Mouse (Mus musculus): Measurements from ENCODE around the gene Polg2. TPM values are rescaled to one million over a fixed set of nuclear protein-coding genes. Genes with fewer than 3 reads are reported as not detected.
"Not testable (repeated sequence)": the region's sequence is repeated elsewhere in the genome, so short reads cannot be mapped to it uniquely, and the experiment has no call there.

Gene Polg2
- total RNA-seq, 1 experiment from 2014 or later: 19.8 TPM

- ATAC-seq (replicated peaks; ENCODE audit: insufficient number of reproducible peaks, low FRiP score, low TSS enrichment, poor library complexity, severe bottlenecking): peak; percentile 45; the same call in 1 of the 2 replicates
Measured at GRCm38 (mm10) chr11:106770195-106770974, 9.0 kb downstream of the Polg2 start.

- ATAC-seq (replicated peaks; ENCODE audit: insufficient number of reproducible peaks, low FRiP score, low TSS enrichment, poor library complexity, severe bottlenecking): no peak
Measured at GRCm38 (mm10) chr11:106767516-106767915, 11.8 kb downstream of the Polg2 start.

- ATAC-seq (replicated peaks; ENCODE audit: insufficient number of reproducible peaks, low FRiP score, low TSS enrichment, poor library complexity, severe bottlenecking): no peak
Measured at GRCm38 (mm10) chr11:106766611-106767162, 12.7 kb downstream of the Polg2 start.

- ATAC-seq (replicated peaks; ENCODE audit: insufficient number of reproducible peaks, low FRiP score, low TSS enrichment, poor library complexity, severe bottlenecking): 0 out of 2 replicates have a peak, but pooled peaks have one; percentile 5
Measured at GRCm38 (mm10) chr11:106762800-106763185, 16.5 kb downstream of the Polg2 start.

- ATAC-seq (replicated peaks; ENCODE audit: insufficient number of reproducible peaks, low FRiP score, low TSS enrichment, poor library complexity, severe bottlenecking): peak; percentile 67
Measured at GRCm38 (mm10) chr11:106762139-106762799, 17.1 kb downstream of the Polg2 start.

GRCm38 (mm10) chr11:106760511-106760910, 18.8 kb downstream of the Polg2 start:
- no peak for ATAC-seq (replicated peaks; ENCODE audit: insufficient number of reproducible peaks, low FRiP score, low TSS enrichment, poor library complexity, severe bottlenecking)

- ATAC-seq (replicated peaks; ENCODE audit: insufficient number of reproducible peaks, low FRiP score, low TSS enrichment, poor library complexity, severe bottlenecking): peak; percentile 82
Measured at GRCm38 (mm10) chr11:106759028-106759427, 20.3 kb downstream of the Polg2 start.

- no peak for ATAC-seq (replicated peaks; ENCODE audit: insufficient number of reproducible peaks, low FRiP score, low TSS enrichment, poor library complexity, severe bottlenecking)
Measured at GRCm38 (mm10) chr11:106755583-106755982, 23.8 kb downstream of the Polg2 start.

- no peak for ATAC-seq (replicated peaks; ENCODE audit: insufficient number of reproducible peaks, low FRiP score, low TSS enrichment, poor library complexity, severe bottlenecking)
Measured at GRCm38 (mm10) chr11:106753314-106753713, 26.0 kb downstream of the Polg2 start.

- ATAC-seq (replicated peaks; ENCODE audit: insufficient number of reproducible peaks, low FRiP score, low TSS enrichment, poor library complexity, severe bottlenecking): peak; percentile 88
Measured at GRCm38 (mm10) chr11:106752103-106752502, 27.2 kb downstream of the Polg2 start.

- peak; percentile 72 for ATAC-seq (replicated peaks; ENCODE audit: insufficient number of reproducible peaks, low FRiP score, low TSS enrichment, poor library complexity, severe bottlenecking)
Measured at GRCm38 (mm10) chr11:106751039-106752018, 28.0 kb downstream of the Polg2 start, which contains the start of gene Milr1. Milr1 (plus strand) TSS chr11:106751226.

- no peak for ATAC-seq (replicated peaks; ENCODE audit: insufficient number of reproducible peaks, low FRiP score, low TSS enrichment, poor library complexity, severe bottlenecking)
Measured at GRCm38 (mm10) chr11:106750121-106750751, 29.1 kb downstream of the Polg2 start, which contains the start of gene Pecam1. Pecam1 (minus strand) TSS chr11:106750628.

GRCm38 (mm10) chr11:106749557-106750120, 29.7 kb downstream of the Polg2 start:
- not testable (repeated sequence) for ATAC-seq (replicated peaks; ENCODE audit: insufficient number of reproducible peaks, low FRiP score, low TSS enrichment, poor library complexity, severe bottlenecking)

- no peak for ATAC-seq (replicated peaks; ENCODE audit: insufficient number of reproducible peaks, low FRiP score, low TSS enrichment, poor library complexity, severe bottlenecking)
Measured at GRCm38 (mm10) chr11:106744949-106745348, 34.4 kb downstream of the Polg2 start.

GRCm38 (mm10) chr11:106742388-106742841, 36.9 kb downstream of the Polg2 start:
- ATAC-seq (replicated peaks; ENCODE audit: insufficient number of reproducible peaks, low FRiP score, low TSS enrichment, poor library complexity, severe bottlenecking): 0 out of 2 replicates have a peak, but pooled peaks have one; percentile 15

GRCm38 (mm10) chr11:106741826-106742225, 37.5 kb downstream of the Polg2 start:
- ATAC-seq (replicated peaks; ENCODE audit: insufficient number of reproducible peaks, low FRiP score, low TSS enrichment, poor library complexity, severe bottlenecking): no peak

- ATAC-seq (replicated peaks; ENCODE audit: insufficient number of reproducible peaks, low FRiP score, low TSS enrichment, poor library complexity, severe bottlenecking): peak; percentile 74
Measured at GRCm38 (mm10) chr11:106741232-106741631, 38.1 kb downstream of the Polg2 start.

All from monocyte, adult 5-6 weeks (primary cell).